Mouse (Mus musculus) stomach, embryonic 16.5 days (tissue): ENCODE measurements around the gene Eif4e2. TPM values are rescaled to one million over a fixed set of nuclear protein-coding genes. Genes with fewer than 3 reads are reported as not detected.

Experiments used
- ATAC-seq: fragments of 200-750 bp; cut with Nextera tagmentation; 2 replicates; pipeline ENCODE4 v1.8.0; 2017; ENCODE audit warnings: moderate number of reproducible peaks, moderate TSS enrichment; ENCODE audit not compliant: insufficient read depth, low FRiP score
- H3K27ac ChIP-seq: fragments of 300-500 bp; sonication (generic); 2 replicates; pipeline ENCODE4 v1.5.1; 2014; ENCODE audit warnings: low read length
- H3K27me3 ChIP-seq: fragments of 300-500 bp; sonication (generic); 2 replicates; pipeline ENCODE4 v1.6.1; 2014; ENCODE audit warnings: low read length, control low read depth, mixed read lengths; ENCODE audit not compliant: control insufficient read depth, insufficient read depth
- H3K36me3 ChIP-seq: fragments of 300-500 bp; sonication (generic); 2 replicates; pipeline ENCODE4 v1.6.1; 2014; ENCODE audit warnings: low read length; ENCODE audit not compliant: control insufficient read depth, insufficient read depth
- H3K4me1 ChIP-seq: fragments of 300-500 bp; sonication (generic); 2 replicates; pipeline ENCODE4 v1.6.1; 2014; ENCODE audit warnings: low read length, control low read depth, mixed read lengths; ENCODE audit not compliant: control insufficient read depth, insufficient read depth
- H3K4me2 ChIP-seq: fragments of 300-500 bp; sonication (generic); 2 replicates; pipeline ENCODE4 v1.6.1; 2014; ENCODE audit warnings: low read depth, low read length, mixed read lengths
- H3K4me3 ChIP-seq: fragments of 300-500 bp; sonication (generic); replicated peaks from 2 replicates; pipeline ENCODE4 v1.5.1; 2014; ENCODE audit warnings: mild to moderate bottlenecking, low read length
- H3K9ac ChIP-seq: fragments of 300-500 bp; sonication (generic); 2 replicates; pipeline ENCODE4 v1.6.1; 2014; ENCODE audit warnings: low read length
- H3K9me3 ChIP-seq: fragments of 300-500 bp; sonication (generic); replicated peaks from 2 replicates; pipeline ENCODE4 v1.6.1; 2016; ENCODE audit warnings: low read length, control low read depth; ENCODE audit not compliant: control insufficient read depth
- WGBS: fragments of 180-500 bp; shearing (Covaris S2); extraction: QIAGEN DNeasy Blood & Tissue Kit; methylation state at CpG from one replicate; pipeline ENCODE4 v1.1.7; 2014; 5-methylcytosine and 5-hydroxymethylcytosine counted together
- polyA plus RNA-seq: library from polyadenylated mRNA; unstranded; fragments of >200 nt; fragmentation: Nextera tagmentation; extraction: Ambion mirVana; gene quantifications from 2 replicates; pipeline ENCODE4 v1.2.1, GENCODE M21; 2015

Eif4e2 gene
- polyA plus RNA-seq, 1 experiment from 2014 or later, result 150 TPM

DNA sequence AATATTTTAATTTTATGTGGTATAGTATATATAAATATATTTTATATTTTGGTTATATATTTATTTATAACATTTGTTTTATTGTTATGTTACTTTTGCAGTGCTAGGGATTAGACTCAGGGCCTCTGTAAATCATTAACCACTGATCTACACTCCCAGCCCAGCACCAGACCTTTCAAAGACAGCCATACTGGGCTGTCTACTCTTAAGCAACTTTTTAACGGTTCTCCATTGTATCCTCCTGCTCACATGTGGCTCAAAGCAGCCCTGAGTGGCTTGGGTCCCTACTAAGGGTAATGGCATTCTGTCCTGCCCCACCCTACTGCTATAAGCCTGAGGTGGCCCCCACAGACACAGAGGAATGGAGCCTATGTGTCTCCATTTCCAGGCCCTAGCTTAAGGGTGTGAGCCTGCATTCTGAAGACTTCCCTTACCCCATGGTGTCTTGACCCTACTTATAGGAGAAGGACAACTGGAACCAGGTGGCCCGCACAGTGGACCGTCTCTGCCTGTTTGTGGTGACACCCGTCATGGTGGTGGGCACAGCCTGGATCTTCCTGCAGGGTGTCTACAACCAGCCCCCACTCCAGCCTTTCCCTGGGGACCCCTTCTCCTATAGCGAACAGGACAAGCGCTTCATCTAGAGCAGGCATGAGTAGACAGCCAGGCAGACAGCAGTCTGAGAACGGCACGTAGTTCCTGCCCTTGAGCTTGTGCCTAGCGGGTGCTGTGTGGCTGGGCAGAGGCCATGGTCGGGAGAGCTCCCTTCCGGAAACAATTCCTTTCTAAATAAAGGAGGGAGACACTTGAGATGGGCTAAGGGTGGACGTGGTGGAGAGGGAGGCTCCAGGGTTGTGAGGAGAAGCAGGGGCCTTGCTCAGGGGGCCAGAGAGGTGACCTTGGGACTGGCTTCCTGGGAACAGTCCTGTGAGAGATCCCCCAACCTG is 15.3 kb upstream of the Eif4e2 start:
- Histone ChIP-seq H3K27ac (no peak overlapping the region), H3K4me2 (no peak overlapping the region), H3K36me3 (no peaks in the 10 kb centered on the region), H3K4me3 (no peak overlapping the region), H3K4me1 (no peaks in the 10 kb centered on the region), H3K27me3 (no peaks in the 10 kb centered on the region), H3K9me3 (no peaks in the 10 kb centered on the region), H3K9ac (no peak overlapping the region)
- WGBS, result 74% methylated on average over 12 of the region's 12 CpGs
- ATAC-seq, result no peak

DNA sequence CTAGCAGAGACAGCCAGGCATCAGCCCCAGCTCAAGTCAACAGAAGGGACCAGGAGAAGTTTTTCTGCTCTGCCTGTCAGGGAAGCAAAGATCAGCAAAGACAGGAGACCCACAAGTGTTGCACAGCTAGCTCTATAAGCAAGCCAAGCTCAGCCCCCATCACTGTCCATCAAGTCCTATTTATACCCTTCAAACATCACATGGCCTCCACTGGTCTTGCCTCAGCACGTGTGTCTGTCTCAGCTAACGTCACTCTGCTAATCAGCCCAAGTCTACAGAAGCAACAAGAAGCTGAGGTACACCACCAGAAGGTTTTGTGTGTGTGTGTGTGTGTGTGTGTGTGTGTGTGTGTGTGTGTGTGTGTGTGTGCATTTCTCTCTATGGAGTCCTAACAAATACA is 12.9 kb upstream of the Eif4e2 start:
- H3K27ac ChIP-seq, result no peak overlapping the region
- WGBS, result 31% methylated on average over 2 of the region's 2 CpGs
- ATAC-seq, result no peak

DNA sequence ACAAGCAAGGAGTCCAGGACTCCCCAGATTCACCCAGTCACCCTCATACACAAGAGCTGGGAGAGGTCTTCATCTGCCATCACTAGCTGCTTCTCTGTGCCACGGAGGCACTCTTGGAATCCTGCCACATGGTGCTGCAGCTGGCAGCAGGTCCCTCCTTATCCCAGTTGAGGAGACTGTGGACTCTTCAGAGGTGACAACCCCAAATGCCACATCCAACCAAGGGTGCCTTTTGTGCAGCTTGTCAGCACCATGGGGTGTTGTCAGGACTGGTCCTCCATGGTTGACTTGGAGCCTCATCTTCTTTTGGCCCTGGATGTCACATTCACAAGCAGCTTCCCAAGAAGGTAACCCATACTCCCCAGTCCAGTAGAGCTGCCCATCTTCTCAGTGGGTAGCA is 11.9 kb upstream of the Eif4e2 start:
- Histone ChIP-seq H3K27me3 (peaks cover 11% of the 10 kb centered on the region; the same call in 1 of the 2 replicates), H3K9ac (no peak overlapping the region), H3K27ac (no peak overlapping the region), H3K36me3 (no peaks in the 10 kb centered on the region), H3K9me3 (no peaks in the 10 kb centered on the region), H3K4me3 (no peak overlapping the region), H3K4me2 (no peak overlapping the region), H3K4me1 (0 out of 2 replicates have a peak, but pooled peaks cover 5% of the 10 kb centered on the region)
- no peak for ATAC-seq
- WGBS, result 26% methylated on average over 1 of the region's 1 CpGs

More for the DNA sequence above, 12.9 kb upstream of the Eif4e2 start:
- Histone ChIP-seq H3K4me2 (no peak overlapping the region), H3K4me1 (0 out of 2 replicates have a peak, but pooled peaks cover 4% of the 10 kb centered on the region), H3K9ac (no peak overlapping the region), H3K27me3 (peaks cover 3% of the 10 kb centered on the region; the same call in 1 of the 2 replicates), H3K4me3 (no peak overlapping the region), H3K9me3 (no peaks in the 10 kb centered on the region), H3K36me3 (no peaks in the 10 kb centered on the region)

DNA sequence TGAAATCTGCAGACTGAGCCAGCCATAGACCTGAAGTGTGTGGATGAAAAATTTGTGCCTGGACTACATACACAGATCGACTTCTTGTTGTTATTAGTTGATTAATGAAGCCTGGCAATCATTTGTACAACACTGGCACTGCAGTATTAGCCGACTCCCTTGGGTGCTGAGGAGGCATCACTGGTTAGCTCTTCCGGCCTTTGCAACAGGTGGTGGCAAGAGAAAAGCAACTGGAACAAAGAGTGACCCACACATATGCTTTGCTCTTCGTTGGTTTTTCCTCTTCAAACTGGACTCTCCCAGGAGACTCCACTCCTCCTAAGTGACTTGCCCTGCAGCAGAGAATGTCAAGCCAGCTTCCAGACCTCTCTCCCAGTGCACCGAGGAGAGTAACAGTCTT is 9.9 kb upstream of the Eif4e2 start:
- WGBS, result 78% methylated on average over 5 of the region's 5 CpGs
- Histone ChIP-seq H3K27ac (no peak overlapping the region), H3K9ac (no peak overlapping the region), H3K4me2 (no peak overlapping the region), H3K4me1 (0 out of 2 replicates have a peak, but pooled peaks cover 5% of the 10 kb centered on the region), H3K4me3 (no peak overlapping the region), H3K9me3 (no peaks in the 10 kb centered on the region), H3K36me3 (no peaks in the 10 kb centered on the region), H3K27me3 (peaks cover 18% of the 10 kb centered on the region; the same call in 1 of the 2 replicates)
- ATAC-seq, result no peak

DNA sequence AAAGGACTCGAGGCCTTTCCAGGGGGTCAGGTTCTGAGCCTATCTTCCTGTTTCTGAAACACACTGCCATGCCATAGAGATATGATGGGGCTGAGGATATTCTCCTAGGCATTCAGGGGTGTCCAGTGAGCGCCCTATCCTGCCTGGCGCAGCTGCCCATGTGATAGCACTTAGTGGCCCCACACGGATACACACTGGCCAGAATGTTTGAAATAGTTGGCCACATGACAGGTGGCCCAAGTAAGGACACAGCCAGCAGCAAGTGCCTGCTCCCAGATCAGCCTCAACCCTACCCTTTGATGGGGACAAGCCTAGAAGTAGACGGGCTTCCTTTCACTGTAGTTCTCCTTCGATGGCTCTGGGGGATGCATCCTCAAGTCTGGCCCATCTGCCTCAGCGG is 9.2 kb upstream of the Eif4e2 start, which contains the start of gene Chrng:
TSS of gene Chrng (plus strand) at position 193 of the 400 bp plus-strand sequence.
- Histone ChIP-seq H3K36me3 (no peaks in the 10 kb centered on the region), H3K9me3 (no peaks in the 10 kb centered on the region), H3K4me2 (no peak within 1 kb of the TSS), H3K4me1 (0 out of 2 replicates have a peak, but pooled peaks cover 5% of the 10 kb centered on the region), H3K9ac (no peak within 1 kb of the TSS), H3K27me3 (peaks cover 18% of the 10 kb centered on the region; the same call in 1 of the 2 replicates), H3K4me3 (no peak within 1 kb of the TSS), H3K27ac (no peak within 1 kb of the TSS)
- 83% methylated on average over 7 of the region's 7 CpGs for WGBS
- ATAC-seq, result no peak

DNA sequence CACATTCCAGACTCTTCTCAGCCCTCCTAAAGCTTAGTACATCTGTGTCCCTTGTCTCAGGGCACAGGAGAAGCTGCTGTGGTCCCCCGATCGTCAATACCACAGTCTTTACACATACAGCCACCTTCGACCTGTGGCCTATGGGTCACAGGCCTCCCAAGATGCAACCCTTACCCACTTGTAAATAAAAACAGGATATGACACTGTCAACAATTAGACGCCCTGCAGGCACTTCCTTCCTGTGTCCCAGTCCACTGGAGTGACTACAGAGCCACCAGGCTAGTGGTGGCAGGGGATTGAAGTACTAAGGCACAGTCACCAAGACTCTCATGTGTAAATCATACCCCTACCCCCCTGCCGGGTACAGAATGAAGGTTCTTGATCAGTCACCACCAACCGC is 8.7 kb upstream of the Eif4e2 start:
- WGBS, result 55% methylated on average over 6 of the region's 6 CpGs
- H3K36me3 ChIP-seq, result no peaks in the 10 kb centered on the region
- H3K4me2 ChIP-seq, result no peak overlapping the region
- no peak overlapping the region for H3K9ac ChIP-seq
- 0 out of 2 replicates have a peak, but pooled peaks cover 5% of the 10 kb centered on the region for H3K4me1 ChIP-seq
- H3K9me3 ChIP-seq, result no peaks in the 10 kb centered on the region
- H3K4me3 ChIP-seq, result no peak overlapping the region
- peaks cover 18% of the 10 kb centered on the region; the same call in 1 of the 2 replicates for H3K27me3 ChIP-seq
- H3K27ac ChIP-seq, result no peak overlapping the region
- ATAC-seq, result no peak

DNA sequence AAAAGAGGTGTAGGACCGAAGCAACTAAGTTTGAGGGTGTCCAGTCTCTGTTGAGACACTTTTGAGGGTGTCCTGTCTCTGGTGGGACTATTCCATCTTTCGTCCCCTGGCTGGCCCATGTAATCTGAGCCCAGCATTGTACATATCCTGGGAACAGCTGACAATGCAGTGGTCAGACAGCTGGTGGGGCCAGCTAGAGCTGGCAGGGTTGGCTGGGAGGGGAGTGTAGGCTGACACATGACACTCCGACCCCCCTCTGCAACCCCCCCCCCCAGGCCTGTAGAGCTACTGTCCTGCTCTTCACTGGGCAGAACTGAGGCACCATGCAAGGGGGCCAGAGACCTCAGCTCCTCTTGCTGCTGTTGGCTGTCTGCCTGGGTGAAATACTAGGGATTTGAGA is 8.2 kb upstream of the Eif4e2 start:
- 0 out of 2 replicates have a peak, but pooled peaks cover 5% of the 10 kb centered on the region for H3K4me1 ChIP-seq
- H3K9ac ChIP-seq, result no peak overlapping the region
- ATAC-seq, result no peak
- no peak overlapping the region for H3K4me2 ChIP-seq
- peaks cover 18% of the 10 kb centered on the region; the same call in 1 of the 2 replicates for H3K27me3 ChIP-seq
- no peak overlapping the region for H3K27ac ChIP-seq
- 36% methylated on average over 3 of the region's 3 CpGs for WGBS
- no peaks in the 10 kb centered on the region for H3K36me3 ChIP-seq
- no peak overlapping the region for H3K4me3 ChIP-seq
- H3K9me3 ChIP-seq, result no peaks in the 10 kb centered on the region

DNA sequence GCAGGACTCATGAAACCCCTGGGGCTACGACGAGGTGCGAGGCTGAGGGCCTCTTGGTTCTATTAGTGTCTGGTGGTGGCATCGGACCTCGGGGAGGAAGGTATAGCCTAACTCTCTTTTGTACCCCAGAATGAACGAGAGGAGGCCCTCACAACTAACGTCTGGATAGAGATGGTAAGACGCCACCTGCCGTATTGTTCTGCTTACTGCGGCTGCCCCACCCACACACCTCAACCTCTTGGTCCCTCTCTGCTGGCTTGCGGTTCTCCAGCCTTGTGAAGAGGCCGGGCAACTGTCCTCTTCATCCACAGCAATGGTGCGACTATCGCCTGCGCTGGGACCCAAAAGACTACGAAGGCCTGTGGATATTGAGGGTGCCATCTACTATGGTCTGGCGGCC is 7.4 kb upstream of the Eif4e2 start:
- H3K4me2 ChIP-seq, result no peak overlapping the region
- H3K4me3 ChIP-seq, result no peak overlapping the region
- H3K9me3 ChIP-seq, result no peaks in the 10 kb centered on the region
- peaks cover 18% of the 10 kb centered on the region; the same call in 1 of the 2 replicates for H3K27me3 ChIP-seq
- no peaks in the 10 kb centered on the region for H3K36me3 ChIP-seq
- ATAC-seq, result no peak
- no peak overlapping the region for H3K9ac ChIP-seq
- no peak overlapping the region for H3K27ac ChIP-seq
- 0 out of 2 replicates have a peak, but pooled peaks cover 5% of the 10 kb centered on the region for H3K4me1 ChIP-seq
- 20% methylated on average over 17 of the region's 17 CpGs for WGBS

DNA sequence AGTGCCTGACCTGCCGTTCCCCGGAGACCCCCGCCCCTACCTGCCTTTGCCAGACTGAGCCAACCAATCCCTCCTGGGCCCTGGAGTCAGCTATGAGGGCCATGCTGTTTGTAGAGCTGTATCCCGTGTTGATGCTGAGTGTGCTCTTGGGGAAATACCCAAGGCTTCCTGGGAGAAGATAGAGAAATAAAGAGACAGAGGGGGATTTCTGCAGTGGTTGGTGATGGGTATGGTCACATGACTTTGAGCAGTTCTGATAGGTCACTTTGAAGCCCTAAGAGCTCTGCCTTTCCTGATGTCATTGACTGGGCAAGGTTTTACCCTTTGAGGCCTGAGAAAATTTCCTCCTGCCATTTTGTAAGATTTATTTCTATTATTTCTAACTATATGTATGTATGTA is 2.3 kb upstream of the Eif4e2 start:
- H3K36me3 ChIP-seq, result no peaks in the 10 kb centered on the region
- peaks cover 10% of the 10 kb centered on the region; the same call in 1 of the 2 replicates for H3K27me3 ChIP-seq
- no peak for ATAC-seq
- no peak overlapping the region for H3K4me2 ChIP-seq
- peaks cover 16% of the 10 kb centered on the region for H3K4me1 ChIP-seq
- no peaks in the 10 kb centered on the region for H3K9me3 ChIP-seq
- no peak overlapping the region for H3K27ac ChIP-seq
- H3K9ac ChIP-seq, result no peak overlapping the region
- H3K4me3 ChIP-seq, result no peak overlapping the region
- 82% methylated on average over 4 of the region's 4 CpGs for WGBS
